ENCODE assay signal across 8 mouse cellular contexts in genomic region chr12:54205195-54205594, GRCm38 (mm10). TPM values are rescaled to one million over a fixed set of nuclear protein-coding genes. Genes with fewer than 3 reads are reported as not detected.
DNase-seq lines count a peak whose midpoint lies in the region; ATAC-seq and TF ChIP-seq lines count a peak whose summit lies in the region.
"Had no signal": no experiment of that assay in that cellular context is flagged by ENCODE, and none has a peak within 500 bp of the region (broad histone marks: within the 10 kb centered on the region; RNA-seq: fewer than 3 reads in every experiment).

No protein-coding gene starts in this region.

- no peak overlapping the region for H3K9ac ChIP-seq in CH12.LX (ENCODE audit: insufficient read depth, low read depth)
- no peak overlapping the region for H3K9ac ChIP-seq in intestine, postnatal 0 days (ENCODE audit: low read depth, low read length)
- H3K9ac ChIP-seq: liver, embryonic 15.5 days had no signal

- WGBS in intestine, postnatal 0 days = 4% methylated on average over 1 of the region's 1 CpGs

- H3K27me3 ChIP-seq in CH12.LX (replicated peaks) = no peaks in the 10 kb centered on the region
- no peaks in the 10 kb centered on the region for H3K27me3 ChIP-seq in intestine, postnatal 0 days (replicated peaks; ENCODE audit: control insufficient read depth, insufficient read depth, low read length)

- H3K79me2 ChIP-seq in CH12.LX (replicated peaks; ENCODE audit: control insufficient read depth, extremely low read depth, insufficient read depth, poor library complexity, severe bottlenecking) = no peaks in the 10 kb centered on the region

- peak; percentile 84 for DNase-seq in A20 (ENCODE audit: low read depth, low spot score)
- DNase-seq in CH12.LX (ENCODE audit: extremely low read depth) = peak; percentile 60
- DNase-seq in embryo, embryonic 11 days = peak; percentile 74
- DNase-seq in lung, postnatal 36 days = peak; percentile 61
- peak; percentile 54 to 73 for DNase-seq in thymus, postnatal 10 days (ENCODE audit: low spot score in 2 of 2)
- DNase-seq in layer of hippocampus, adult 9-11 months = no peak

- TF ChIP-seq POLR2A in CH12.LX (IDR thresholded peaks at IDR 0.05; ENCODE audit: low read depth, low read length) = no peak

- peak; percentile 67 for TF ChIP-seq RAD21 in CH12.LX (IDR thresholded peaks at IDR 0.05; ENCODE audit: low read depth, low read length)

- TF ChIP-seq EP300 in CH12.LX (IDR thresholded peaks at IDR 0.05; ENCODE audit: low read length) = no peak

- peaks cover 0 to 13% of the 10 kb centered on the region in 2 experiments; a peak in 3 of 4 replicates for H3K4me1 ChIP-seq in CH12.LX (ENCODE audit: control insufficient read depth in 1 of 2, insufficient read depth in 2 of 2)
- H3K4me1 ChIP-seq in intestine, postnatal 0 days (replicated peaks; ENCODE audit: control insufficient read depth, insufficient read depth, low read length) = 0 out of 2 replicates have a peak, but pooled peaks cover 3% of the 10 kb centered on the region

- in situ Hi-C loops in CH12.LX (cut with MboI; ENCODE audit: low pct_ligation_motif_present, low pct_unique_long_range_greater_than_20kb, low sequenced_read_pairs) = loop anchor here (10.0 to 25.0 kb wide), 3 partner anchors 100 to 282 kb away; no protein-coding TSS in a partner anchor

- dilution Hi-C loops in CH12.LX (cut with MboI; ENCODE audit: extremely low pct_ligation_motif_present, extremely low pct_unique_long_range_greater_than_20kb, low sequenced_read_pairs) = no loop called here

- ATAC-seq in intestine, postnatal 0 days = no peak

- peaks cover 3% of the 10 kb centered on the region for H3K9me3 ChIP-seq in CH12.LX (replicated peaks; ENCODE audit: low read length)
- no peaks in the 10 kb centered on the region for H3K9me3 ChIP-seq in intestine, postnatal 0 days (ENCODE audit: control insufficient read depth)
- H3K9me3 ChIP-seq: liver, embryonic 15.5 days had no signal

- no peaks in the 10 kb centered on the region for H3K36me3 ChIP-seq in CH12.LX (replicated peaks in 1 of 2; ENCODE audit: control insufficient read depth in 1 of 2, insufficient read depth in 1 of 2, low read length in 1 of 2)
- no peaks in the 10 kb centered on the region for H3K36me3 ChIP-seq in intestine, postnatal 0 days (ENCODE audit: control insufficient read depth, insufficient read depth)
- H3K36me3 ChIP-seq: liver, embryonic 15.5 days had no signal

- peak; percentile 3 to 78; a peak in 2 of 4 replicates for TF ChIP-seq CTCF in CH12.LX (conservative IDR thresholded peaks at IDR 0.05 in 1 of 2, IDR thresholded peaks at IDR 0.05 in 1 of 2; ENCODE audit: low read depth in 2 of 2, low read length in 2 of 2)
- peak; percentile 86 for TF ChIP-seq CTCF in intestine, postnatal 0 days (IDR thresholded peaks at IDR 0.05; ENCODE audit: low read depth)

- H3K4me3 ChIP-seq in CH12.LX (replicated peaks in 1 of 3; ENCODE audit: low read depth in 2 of 3, low read length in 2 of 3, poor library complexity in 1 of 3) = no peak overlapping the region
- no peak overlapping the region for H3K4me3 ChIP-seq in intestine, postnatal 0 days (ENCODE audit: low read depth, low read length)
- H3K4me3 ChIP-seq: liver, embryonic 15.5 days had no signal

- no peak overlapping the region for H3K4me2 ChIP-seq in CH12.LX (ENCODE audit: insufficient read depth, low read depth, poor library complexity, severe bottlenecking)
- H3K4me2 ChIP-seq in intestine, postnatal 0 days (replicated peaks; ENCODE audit: low read depth) = no peak overlapping the region
- H3K4me2 ChIP-seq: liver, embryonic 15.5 days had no signal

- H3K27ac ChIP-seq in CH12.LX (ENCODE audit: insufficient read depth, low read depth) = no peak overlapping the region
- no peak overlapping the region for H3K27ac ChIP-seq in intestine, postnatal 0 days (ENCODE audit: low read depth, low read length)
- H3K27ac ChIP-seq: liver, embryonic 15.5 days had no signal

TF ChIP-seq in CH12.LX, 34 proteins besides CTCF, POLR2A, EP300 and RAD21:
- TF ChIP-seq UBTF (IDR thresholded peaks at IDR 0.05; ENCODE audit: low read depth, low read length) = no peak
- no peak for TF ChIP-seq MAZ (IDR thresholded peaks at IDR 0.05; ENCODE audit: low read depth, low read length)
- TF ChIP-seq ZC3H11A (IDR thresholded peaks at IDR 0.05; ENCODE audit: low read depth, low read length) = peak; percentile 53
- no peak for TF ChIP-seq NRF1 (IDR thresholded peaks at IDR 0.05; ENCODE audit: low read depth, low read length)
- TF ChIP-seq ETS1 (conservative IDR thresholded peaks at IDR 0.05; ENCODE audit: low read depth, low read length) = peak; percentile 13; the same call in 1 of the 2 replicates
- TF ChIP-seq SMC3 (IDR thresholded peaks at IDR 0.05; ENCODE audit: low read depth, low read length) = peak; percentile 91
- TF ChIP-seq BHLHE40 (IDR thresholded peaks at IDR 0.05; ENCODE audit: low read depth, low read length) = 0 out of 2 replicates have a peak, but pooled peaks have one; percentile 10
- TF ChIP-seq IRF4 (IDR thresholded peaks at IDR 0.05; ENCODE audit: low read depth, low read length) = 0 out of 2 replicates have a peak, but pooled peaks have one; percentile 19
- TF ChIP-seq ELF1 (IDR thresholded peaks at IDR 0.05; ENCODE audit: low read depth, low read length) = 0 out of 2 replicates have a peak, but pooled peaks have one; percentile 17

RNA-seq across cellular contexts. Expression of gene Egln3, which starts 1.5 kb away (rescaled TPM):
- total RNA-seq in CH12.LX (2012; rRNA removed) (not detected in 2 replicates), CH12.LX (2014; rRNA removed) (0.11 TPM in 1 of 2 replicates, not detected in the other)
- not detected in 2 replicates for polyA plus RNA-seq in CH12.LX (2012; ENCODE audit: insufficient read length, low read depth)
- 39.2 and 41.9 TPM in 2 replicates for polyA plus RNA-seq in intestine, postnatal 0 days (2015; fragmentation: Nextera tagmentation; extraction: Ambion mirVana)

Comparison
In these comparisons a context has a peak if more than half of its experiments do, and no peak if none do; other contexts are left out.
1. RNA of gene Egln3, which starts 1.5 kb away (polyA plus RNA-seq): 39.2 to 41.9 TPM in intestine, postnatal 0 days; not detected in CH12.LX; every median in the first group is over 10 times any median in the second.